Mouse (Mus musculus): ENCODE measurements at regions not wholly inside any gene's neighbourhood (a gene's known extent, or its start where the extent isn't known, plus 50 kb on each side); places are given as distances from the start of the nearest gene placed in this dataset.
A peak's percentile ranks its signal among the peaks of the same experiment; 100 is the strongest.

- TF ChIP-seq POLR2A (IDR thresholded peaks at IDR 0.05; ENCODE audit: borderline replicate concordance, extremely low read depth, insufficient read depth, insufficient read length, poor library complexity, severe bottlenecking) (no peak), CTCF (IDR thresholded peaks at IDR 0.05; ENCODE audit: borderline replicate concordance, extremely low read depth, insufficient read depth, insufficient read length) (no peak)
- DNase-seq (ENCODE audit: low read depth) = no peak
Observed at GRCm38 (mm10) chr1:184453061-184453460, 279.4 kb downstream of the Hlx start.

GRCm38 (mm10) chr1:184451686-184452085, 280.7 kb downstream of the Hlx start:
- no peak for DNase-seq (ENCODE audit: low read depth)
- TF ChIP-seq POLR2A (IDR thresholded peaks at IDR 0.05; ENCODE audit: borderline replicate concordance, extremely low read depth, insufficient read depth, insufficient read length, poor library complexity, severe bottlenecking) = no peak

- TF ChIP-seq CTCF (IDR thresholded peaks at IDR 0.05; ENCODE audit: borderline replicate concordance, extremely low read depth, insufficient read depth, insufficient read length) = no peak
- TF ChIP-seq POLR2A (IDR thresholded peaks at IDR 0.05; ENCODE audit: borderline replicate concordance, extremely low read depth, insufficient read depth, insufficient read length, poor library complexity, severe bottlenecking) = no peak
- peak; percentile 26 for DNase-seq (ENCODE audit: low read depth)
Observed at GRCm38 (mm10) chr1:184449007-184449406, 283.4 kb downstream of the Hlx start.

GRCm38 (mm10) chr1:184447911-184448310, 284.5 kb downstream of the Hlx start:
- DNase-seq (ENCODE audit: low read depth) = peak; percentile 63

GRCm38 (mm10) chr1:184447161-184447667, 285.2 kb downstream of the Hlx start:
- no peak for DNase-seq (ENCODE audit: low read depth)
- no peak for TF ChIP-seq POLR2A (IDR thresholded peaks at IDR 0.05; ENCODE audit: borderline replicate concordance, extremely low read depth, insufficient read depth, insufficient read length, poor library complexity, severe bottlenecking)

More at GRCm38 (mm10) chr1:184447911-184448310, 284.5 kb downstream of the Hlx start:
- TF ChIP-seq POLR2A (IDR thresholded peaks at IDR 0.05; ENCODE audit: borderline replicate concordance, extremely low read depth, insufficient read depth, insufficient read length, poor library complexity, severe bottlenecking) (no peak), CTCF (IDR thresholded peaks at IDR 0.05; ENCODE audit: borderline replicate concordance, extremely low read depth, insufficient read depth, insufficient read length) (peak; percentile 75)

- no peak for TF ChIP-seq CTCF (IDR thresholded peaks at IDR 0.05; ENCODE audit: borderline replicate concordance, extremely low read depth, insufficient read depth, insufficient read length)
- TF ChIP-seq POLR2A (IDR thresholded peaks at IDR 0.05; ENCODE audit: borderline replicate concordance, extremely low read depth, insufficient read depth, insufficient read length, poor library complexity, severe bottlenecking) = no peak
- no peak for DNase-seq (ENCODE audit: low read depth)
Observed at GRCm38 (mm10) chr1:184444189-184444588, 288.2 kb downstream of the Hlx start.

GRCm38 (mm10) chr1:184442701-184443100, 289.7 kb downstream of the Hlx start:
- TF ChIP-seq CTCF (IDR thresholded peaks at IDR 0.05; ENCODE audit: borderline replicate concordance, extremely low read depth, insufficient read depth, insufficient read length) = no peak
- no peak for TF ChIP-seq POLR2A (IDR thresholded peaks at IDR 0.05; ENCODE audit: borderline replicate concordance, extremely low read depth, insufficient read depth, insufficient read length, poor library complexity, severe bottlenecking)
- no peak for DNase-seq (ENCODE audit: low read depth)

- TF ChIP-seq CTCF (IDR thresholded peaks at IDR 0.05; ENCODE audit: borderline replicate concordance, extremely low read depth, insufficient read depth, insufficient read length) = no peak
- TF ChIP-seq POLR2A (IDR thresholded peaks at IDR 0.05; ENCODE audit: borderline replicate concordance, extremely low read depth, insufficient read depth, insufficient read length, poor library complexity, severe bottlenecking) = no peak
Observed at GRCm38 (mm10) chr1:184441005-184441557, 291.3 kb downstream of the Hlx start.

GRCm38 (mm10) chr1:184439506-184439905, 292.9 kb downstream of the Hlx start:
- no peak for DNase-seq (ENCODE audit: low read depth)
- TF ChIP-seq CTCF (IDR thresholded peaks at IDR 0.05; ENCODE audit: borderline replicate concordance, extremely low read depth, insufficient read depth, insufficient read length) (no peak), POLR2A (IDR thresholded peaks at IDR 0.05; ENCODE audit: borderline replicate concordance, extremely low read depth, insufficient read depth, insufficient read length, poor library complexity, severe bottlenecking) (no peak)

More at GRCm38 (mm10) chr1:184441005-184441557, 291.3 kb downstream of the Hlx start:
- peak; percentile 73 for DNase-seq (ENCODE audit: low read depth)

GRCm38 (mm10) chr1:184436387-184436786, 296.0 kb downstream of the Hlx start:
- TF ChIP-seq CTCF (IDR thresholded peaks at IDR 0.05; ENCODE audit: borderline replicate concordance, extremely low read depth, insufficient read depth, insufficient read length) (no peak), POLR2A (IDR thresholded peaks at IDR 0.05; ENCODE audit: borderline replicate concordance, extremely low read depth, insufficient read depth, insufficient read length, poor library complexity, severe bottlenecking) (no peak)
- no peak for DNase-seq (ENCODE audit: low read depth)

- no peak for DNase-seq (ENCODE audit: low read depth)
- no peak for TF ChIP-seq CTCF (IDR thresholded peaks at IDR 0.05; ENCODE audit: borderline replicate concordance, extremely low read depth, insufficient read depth, insufficient read length)
- TF ChIP-seq POLR2A (IDR thresholded peaks at IDR 0.05; ENCODE audit: borderline replicate concordance, extremely low read depth, insufficient read depth, insufficient read length, poor library complexity, severe bottlenecking) = no peak
Observed at GRCm38 (mm10) chr1:184428612-184429011, 303.8 kb downstream of the Hlx start.

- DNase-seq (ENCODE audit: low read depth) = no peak
- no peak for TF ChIP-seq POLR2A (IDR thresholded peaks at IDR 0.05; ENCODE audit: borderline replicate concordance, extremely low read depth, insufficient read depth, insufficient read length, poor library complexity, severe bottlenecking)
- TF ChIP-seq CTCF (IDR thresholded peaks at IDR 0.05; ENCODE audit: borderline replicate concordance, extremely low read depth, insufficient read depth, insufficient read length) = no peak
Observed at GRCm38 (mm10) chr1:184428035-184428434, 304.4 kb downstream of the Hlx start.

Data from brain, embryonic 14.5 days (tissue).